ENCODE assay signal across 12 mouse cellular contexts in genomic region chr16:18380495-18381063, GRCm38 (mm10). TPM values are rescaled to one million over a fixed set of nuclear protein-coding genes. Genes with fewer than 3 reads are reported as not detected.
DNase-seq lines count a peak whose midpoint lies in the region; ATAC-seq and TF ChIP-seq lines count a peak whose summit lies in the region.
"Had no signal": no experiment of that assay in that cellular context is flagged by ENCODE, and none has a peak within 500 bp of the region (broad histone marks: within the 10 kb centered on the region; RNA-seq: fewer than 3 reads in every experiment).

No protein-coding gene starts in this region.

- intact Hi-C loops in left cerebral cortex, postnatal 25 days (cut with DNase I) = no loop called here

- TF ChIP-seq POLR2A in cerebellum, adult 2 months (IDR thresholded peaks at IDR 0.05; ENCODE audit: borderline replicate concordance, insufficient read depth, low read length) = no peak

- no peaks in the 10 kb centered on the region for H3K36me3 ChIP-seq in hindbrain, embryonic 13.5 days
- H3K36me3 ChIP-seq in midbrain, embryonic 16.5 days (ENCODE audit: control insufficient read depth, insufficient read depth, low read length) = no peaks in the 10 kb centered on the region
- H3K36me3 ChIP-seq: limb, embryonic 15.5 days had no signal

- H3K4me2 ChIP-seq in hindbrain, embryonic 13.5 days = no peak overlapping the region
- no peak overlapping the region for H3K4me2 ChIP-seq in midbrain, embryonic 16.5 days (ENCODE audit: low read length)
- H3K4me2 ChIP-seq: limb, embryonic 15.5 days had no signal

- no peaks in the 10 kb centered on the region for H3K9me3 ChIP-seq in hindbrain, embryonic 13.5 days
- no peaks in the 10 kb centered on the region for H3K9me3 ChIP-seq in midbrain, embryonic 16.5 days (replicated peaks; ENCODE audit: control insufficient read depth, low read length, poor library complexity, severe bottlenecking)
- H3K9me3 ChIP-seq: limb, embryonic 15.5 days had no signal

- ATAC-seq in hindbrain, embryonic 13.5 days (ENCODE audit: low FRiP score) = peak; percentile 74
- ATAC-seq in midbrain, embryonic 16.5 days = peak; percentile 76
- ATAC-seq in frontal cortex, adult (ENCODE audit: low TSS enrichment) = no peak
- ATAC-seq: intestine, embryonic 16.5 days had no signal

- WGBS in cerebellum, adult 2 months = 40% methylated on average over 6 of the region's 6 CpGs
- WGBS in hindbrain, embryonic 13.5 days = 14% methylated on average over 6 of the region's 6 CpGs
- 7% methylated on average over 6 of the region's 6 CpGs for WGBS in midbrain, embryonic 16.5 days

- peak; percentile 73 to 81 for DNase-seq in cerebellum, postnatal 10 days
- DNase-seq in cerebellum, adult 2 months = no peak
- DNase-seq in embryo, embryonic 9.5 days (ENCODE audit: extremely low spot score) = peak; percentile 64
- no peak for DNase-seq in lung, postnatal 14 days
- no peak for DNase-seq in left cerebral cortex, postnatal 25 days (ENCODE audit: low spot score in 2 of 2)
- DNase-seq: heart, adult 2 months had no signal

- no peak overlapping the region for H3K27ac ChIP-seq in cerebellum, adult 2 months (ENCODE audit: insufficient read depth, low read length)
- H3K27ac ChIP-seq in hindbrain, embryonic 13.5 days = peak overlapping the region; percentile 88
- H3K27ac ChIP-seq in midbrain, embryonic 16.5 days (ENCODE audit: low read length) = peak overlapping the region; percentile 23
- H3K27ac ChIP-seq: heart, adult 2 months; limb, embryonic 15.5 days had no signal

- H3K4me1 ChIP-seq in cerebellum, adult 2 months (ENCODE audit: control insufficient read depth, insufficient read depth, low read length) = peaks cover 26% of the 10 kb centered on the region
- peaks cover 84% of the 10 kb centered on the region for H3K4me1 ChIP-seq in hindbrain, embryonic 13.5 days (replicated peaks)
- H3K4me1 ChIP-seq in midbrain, embryonic 16.5 days (ENCODE audit: control insufficient read depth, insufficient read depth, low read length) = peaks cover 23% of the 10 kb centered on the region

- H3K9ac ChIP-seq in hindbrain, embryonic 13.5 days = 0 out of 2 replicates have a peak overlapping the region, but pooled peaks have one; percentile 6
- H3K9ac ChIP-seq in midbrain, embryonic 16.5 days (ENCODE audit: low read depth, low read length) = no peak overlapping the region
- H3K9ac ChIP-seq: limb, embryonic 15.5 days had no signal

- no peak for TF ChIP-seq CTCF in cerebellum, adult 2 months (IDR thresholded peaks at IDR 0.05; ENCODE audit: borderline replicate concordance, insufficient read depth, low read depth, low read length)

- H3K4me3 ChIP-seq in cerebellum, adult 2 months (replicated peaks; ENCODE audit: insufficient read depth, low read depth, low read length) = no peak overlapping the region
- no peak overlapping the region for H3K4me3 ChIP-seq in hindbrain, embryonic 13.5 days
- H3K4me3 ChIP-seq in midbrain, embryonic 16.5 days (ENCODE audit: low read depth, low read length) = no peak overlapping the region
- H3K4me3 ChIP-seq: erythroblast, embryonic 14.5 days; heart, adult 2 months; limb, embryonic 15.5 days had no signal

- no peaks in the 10 kb centered on the region for H3K27me3 ChIP-seq in cerebellum, adult 2 months (ENCODE audit: control insufficient read depth, insufficient read depth, low read length)
- no peaks in the 10 kb centered on the region for H3K27me3 ChIP-seq in hindbrain, embryonic 13.5 days
- no peaks in the 10 kb centered on the region for H3K27me3 ChIP-seq in midbrain, embryonic 16.5 days (ENCODE audit: control insufficient read depth, insufficient read depth, low read depth, low read length)
- H3K27me3 ChIP-seq: limb, embryonic 15.5 days had no signal

RNA-seq across cellular contexts. Expression of gene Arvcf, which starts 32.6 kb away (rescaled TPM):
- polyA plus RNA-seq in cerebellum, adult 2 months (2012; rRNA removed) = 34.7 and 38.7 TPM in 2 replicates
- polyA plus RNA-seq in hindbrain, embryonic 13.5 days (2015; fragmentation: Nextera tagmentation; extraction: Ambion mirVana) = 81.1 and 88.9 TPM in 2 replicates
- 77.1 and 80.2 TPM in 2 replicates for polyA plus RNA-seq in midbrain, embryonic 16.5 days (2015; fragmentation: Nextera tagmentation; extraction: Ambion mirVana)
- total RNA-seq in left cerebral cortex, postnatal 25 days (2021) = 10 to 100 TPM; 42.8 to 43.1 TPM

RNA-seq across cellular contexts. Expression of gene Tango2, which starts 32.7 kb away (rescaled TPM):
- 202 and 210 TPM in 2 replicates for polyA plus RNA-seq in cerebellum, adult 2 months (2012; rRNA removed)
- polyA plus RNA-seq in hindbrain, embryonic 13.5 days (2015; fragmentation: Nextera tagmentation; extraction: Ambion mirVana) = 76.0 and 79.8 TPM in 2 replicates
- polyA plus RNA-seq in midbrain, embryonic 16.5 days (2015; fragmentation: Nextera tagmentation; extraction: Ambion mirVana) = 78.7 and 82.5 TPM in 2 replicates
- 100 to 1,000 TPM; 145 to 159 TPM for total RNA-seq in left cerebral cortex, postnatal 25 days (2021)

RNA-seq across cellular contexts. Expression of gene Txnrd2, which starts 45.6 kb away (rescaled TPM):
- polyA plus RNA-seq in cerebellum, adult 2 months (2012; rRNA removed) = 20.6 and 23.1 TPM in 2 replicates
- 26.1 and 27.0 TPM in 2 replicates for polyA plus RNA-seq in hindbrain, embryonic 13.5 days (2015; fragmentation: Nextera tagmentation; extraction: Ambion mirVana)
- polyA plus RNA-seq in midbrain, embryonic 16.5 days (2015; fragmentation: Nextera tagmentation; extraction: Ambion mirVana) = 36.6 and 37.0 TPM in 2 replicates
- 10 to 100 TPM; 24.6 to 25.3 TPM for total RNA-seq in left cerebral cortex, postnatal 25 days (2021)

RNA-seq across cellular contexts. Expression of gene Comt, which starts 46.1 kb away (rescaled TPM):
- 145 and 146 TPM in 2 replicates for polyA plus RNA-seq in cerebellum, adult 2 months (2012; rRNA removed)
- polyA plus RNA-seq in hindbrain, embryonic 13.5 days (2015; fragmentation: Nextera tagmentation; extraction: Ambion mirVana) = 85.9 and 88.5 TPM in 2 replicates
- polyA plus RNA-seq in midbrain, embryonic 16.5 days (2015; fragmentation: Nextera tagmentation; extraction: Ambion mirVana) = 96.6 and 112 TPM in 2 replicates
- 10 to 100 TPM; 91.5 to 92.9 TPM for total RNA-seq in left cerebral cortex, postnatal 25 days (2021)

Comparison
In these comparisons a context has a peak if more than half of its experiments do, and no peak if none do; other contexts are left out.
1. DNase-seq: peak in cerebellum, postnatal 10 days (2 of 2) and embryo, embryonic 9.5 days (single experiment); none in cerebellum, adult 2 months (0 of 2), lung, postnatal 14 days (single experiment) and left cerebral cortex, postnatal 25 days (0 of 2).